Mouse (Mus musculus) embryonic facial prominence, embryonic 14.5 days (tissue): Measurements from ENCODE around the gene Mrpl40. TPM values are rescaled to one million over a fixed set of nuclear protein-coding genes. Genes with fewer than 3 reads are reported as not detected.
"Not testable (repeated sequence)": the region's sequence is repeated elsewhere in the genome, so short reads cannot be mapped to it uniquely, and the experiment has no call there.

ENCODE experiments used
- ATAC-seq: fragments of 200-750 bp; cut with Nextera tagmentation; 2 replicates; pipeline ENCODE4 v1.8.0; 2017; ENCODE audit warnings: low read depth, moderate number of reproducible peaks, moderate TSS enrichment
- DNase-seq: peaks from one replicate; pipeline ENCODE4 v3.0.0-alpha.2; 2015; ENCODE audit warnings: low spot score
- H3K27ac ChIP-seq: fragments of 300-500 bp; sonication (generic); replicated peaks from 2 replicates; pipeline ENCODE4 v1.5.1; 2014; ENCODE audit warnings: low read depth, mild to moderate bottlenecking, low read length, moderate library complexity
- H3K27me3 ChIP-seq: fragments of 300-500 bp; sonication (generic); replicated peaks from 2 replicates; pipeline ENCODE4 v1.6.1; 2014; ENCODE audit warnings: low read length; ENCODE audit not compliant: control insufficient read depth, insufficient read depth
- H3K36me3 ChIP-seq: fragments of 300-500 bp; sonication (generic); 2 replicates; pipeline ENCODE4 v1.6.1; 2014; ENCODE audit warnings: low read length, mixed read lengths; ENCODE audit not compliant: control insufficient read depth, insufficient read depth
- H3K4me1 ChIP-seq: fragments of 300-500 bp; sonication (generic); 2 replicates; pipeline ENCODE4 v1.6.1; 2014; ENCODE audit warnings: antibody characterized with exemption, low read length; ENCODE audit not compliant: control insufficient read depth, insufficient read depth
- H3K4me2 ChIP-seq: fragments of 300-500 bp; sonication (generic); 2 replicates; pipeline ENCODE4 v1.6.1; 2014; ENCODE audit warnings: low read depth, mild to moderate bottlenecking, low read length, moderate library complexity, mixed read lengths
- H3K4me3 ChIP-seq: fragments of 300-500 bp; sonication (generic); 2 replicates; pipeline ENCODE4 v1.5.1; 2014; ENCODE audit warnings: low read depth, mild to moderate bottlenecking, low read length
- H3K9ac ChIP-seq: fragments of 300-500 bp; sonication (generic); 2 replicates; pipeline ENCODE4 v1.6.1; 2014; ENCODE audit warnings: low read depth, mild to moderate bottlenecking, low read length, moderate library complexity, mixed read lengths
- H3K9me3 ChIP-seq: fragments of 300-500 bp; sonication (generic); 2 replicates; pipeline ENCODE4 v1.6.1; 2016; ENCODE audit warnings: low read length; ENCODE audit not compliant: control insufficient read depth
- WGBS: fragments of 180-500 bp; shearing (Covaris S2); extraction: QIAGEN DNeasy Blood & Tissue Kit; methylation state at CpG from one replicate; pipeline ENCODE4 v1.1.7; 2014; 5-methylcytosine and 5-hydroxymethylcytosine counted together
- polyA plus RNA-seq: library from polyadenylated mRNA; unstranded; fragments of >200 nt; fragmentation: Nextera tagmentation; extraction: Ambion mirVana; gene quantifications from 2 replicates; pipeline ENCODE4 v1.2.1, GENCODE M21; 2014

Gene Mrpl40
- polyA plus RNA-seq, 1 experiment from 2014 or later: 57.3 TPM

DNA sequence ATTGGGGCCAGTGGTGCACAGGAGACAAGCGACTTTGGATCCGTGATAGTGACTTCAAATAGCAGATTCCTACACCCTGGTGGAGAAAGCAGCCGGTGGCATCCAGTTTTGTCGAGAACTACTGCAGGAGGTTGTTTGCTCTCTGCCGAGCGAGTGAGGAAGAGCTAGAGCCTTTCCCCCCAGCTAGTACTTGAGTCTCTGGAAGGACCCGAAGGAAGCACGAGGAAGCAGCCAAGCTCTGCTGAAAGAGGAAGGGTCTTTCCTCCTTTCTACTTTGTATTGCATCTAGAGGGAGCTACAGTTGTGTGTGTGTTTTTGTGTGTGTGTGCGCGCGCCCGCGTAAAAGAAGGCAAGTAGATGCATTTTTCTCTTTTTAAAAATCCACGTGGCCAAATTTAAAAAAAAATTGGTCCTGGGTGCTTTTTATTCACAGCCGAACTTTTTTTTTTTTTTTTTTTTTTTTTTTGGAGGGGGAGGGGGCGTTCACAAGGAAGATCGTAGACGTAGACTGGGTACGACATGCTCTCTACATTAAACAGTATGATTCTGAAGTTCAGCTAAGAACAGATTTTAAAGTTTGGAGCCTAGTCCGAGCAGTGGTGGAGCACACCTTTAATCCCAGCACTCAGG, 1.5 kb upstream of the Mrpl40 start:
- no peaks in the 10 kb centered on the region for H3K27me3 ChIP-seq
- ATAC-seq (no peak), DNase-seq (peak; percentile 51)
- H3K4me2 ChIP-seq: peak overlapping the region; percentile 84
- WGBS: 27% methylated on average over 20 of the region's 20 CpGs
- peak overlapping the region; percentile 89 for H3K4me3 ChIP-seq
- peak overlapping the region; percentile 87 for H3K9ac ChIP-seq
- peaks cover 22% of the 10 kb centered on the region for H3K36me3 ChIP-seq
- peak overlapping the region; percentile 94 for H3K27ac ChIP-seq
- H3K9me3 ChIP-seq: no peaks in the 10 kb centered on the region
- 0 out of 2 replicates have a peak, but pooled peaks cover 4% of the 10 kb centered on the region for H3K4me1 ChIP-seq

DNA sequence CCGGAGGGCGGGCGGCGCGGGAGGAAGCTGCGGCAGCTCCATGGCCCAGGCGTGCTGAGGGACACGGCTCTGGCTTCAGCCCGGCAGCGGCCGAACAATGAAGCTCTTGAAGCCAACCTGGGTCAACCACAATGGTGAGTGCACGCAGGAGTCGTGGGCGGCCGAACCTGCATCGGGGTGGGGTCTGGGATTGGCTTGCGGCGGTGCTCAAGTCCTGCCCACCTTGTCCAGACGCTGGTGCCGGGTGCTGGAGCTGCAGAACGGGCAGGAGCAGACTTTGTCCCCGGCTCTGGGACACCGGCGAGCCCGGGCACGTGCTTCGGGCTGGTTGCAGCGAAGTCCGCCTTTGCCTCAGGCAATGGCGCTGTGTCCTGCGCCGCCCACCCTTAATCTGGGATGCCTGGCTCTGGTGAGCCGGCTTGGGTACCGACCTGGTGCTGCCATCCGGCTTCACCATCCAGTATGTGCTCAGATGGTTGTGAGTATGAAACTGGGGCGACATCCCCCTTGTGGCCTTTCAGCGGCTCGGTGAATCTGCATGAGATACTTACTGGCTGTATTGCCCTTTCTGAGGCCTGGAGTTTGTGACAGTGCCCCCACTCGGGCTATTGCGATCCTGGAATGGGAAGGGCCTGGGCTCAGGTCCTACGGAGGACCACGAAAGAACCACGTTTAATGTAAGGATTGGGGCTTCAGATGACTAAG, 876 bp upstream of the Mrpl40 start:
- Histone ChIP-seq H3K9me3 (no peaks in the 10 kb centered on the region), H3K36me3 (peaks cover 29% of the 10 kb centered on the region), H3K9ac (peak overlapping the region; percentile 87), H3K27ac (peak overlapping the region; percentile 94), H3K4me3 (peak overlapping the region; percentile 89), H3K27me3 (no peaks in the 10 kb centered on the region), H3K4me1 (0 out of 2 replicates have a peak, but pooled peaks cover 4% of the 10 kb centered on the region), H3K4me2 (peak overlapping the region; percentile 84)
- 0% methylated on average over 20 of the region's 43 CpGs for WGBS
- peak; percentile 31 for ATAC-seq
- DNase-seq: peak; percentile 80

DNA sequence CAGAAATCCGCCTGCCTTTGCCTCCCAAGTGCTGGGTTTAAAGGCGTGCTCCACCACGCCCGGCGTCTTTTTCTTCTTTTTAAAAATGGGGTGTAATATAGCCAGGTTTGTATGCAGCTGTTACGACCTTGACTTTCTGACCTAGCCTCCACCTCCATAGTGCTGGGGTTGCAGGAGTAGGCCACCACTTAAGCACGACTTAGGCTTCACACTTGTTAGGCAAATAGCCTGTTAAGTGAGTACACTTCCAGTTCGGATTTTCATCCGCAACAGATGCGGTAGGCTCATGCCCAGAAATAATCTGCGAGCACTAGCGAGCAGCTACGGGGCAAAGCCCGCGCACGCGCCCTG, 596 bp downstream of the Mrpl40 start:
- WGBS: 1% methylated on average over 17 of the region's 17 CpGs
- 0 out of 2 replicates have a peak, but pooled peaks cover 4% of the 10 kb centered on the region for H3K4me1 ChIP-seq
- peak overlapping the region; percentile 84 for H3K4me2 ChIP-seq
- ATAC-seq (no peak), DNase-seq (no peak)
- peak overlapping the region; percentile 87 for H3K9ac ChIP-seq
- H3K27ac ChIP-seq: peak overlapping the region; percentile 94
- no peaks in the 10 kb centered on the region for H3K27me3 ChIP-seq
- peaks cover 42% of the 10 kb centered on the region for H3K36me3 ChIP-seq
- H3K4me3 ChIP-seq: peak overlapping the region; percentile 89
- no peaks in the 10 kb centered on the region for H3K9me3 ChIP-seq

DNA sequence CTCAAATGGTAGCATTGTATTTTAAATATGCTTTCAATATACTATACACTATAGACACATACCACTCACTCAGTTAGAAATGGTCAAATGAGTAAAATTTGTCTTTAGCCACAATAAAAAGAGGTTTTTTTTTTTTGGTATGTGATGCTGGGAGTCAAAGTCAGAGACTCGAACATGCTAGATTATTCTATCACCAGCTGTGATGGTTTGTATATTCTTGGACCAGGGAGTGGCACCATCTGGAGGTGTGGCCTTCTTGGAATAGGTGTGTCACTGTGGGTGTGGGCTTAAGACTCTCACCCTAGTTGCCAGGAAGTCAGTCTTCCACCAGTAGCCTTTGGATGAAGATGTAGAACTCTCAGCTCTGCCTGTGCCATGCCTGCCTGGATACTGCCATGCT, 6.2 kb downstream of the Mrpl40 start:
- H3K4me3 ChIP-seq, H3K27me3 ChIP-seq, H3K27ac ChIP-seq, H3K9ac ChIP-seq, H3K4me2 ChIP-seq, DNase-seq, ATAC-seq, H3K4me1 ChIP-seq: not testable (repeated sequence)
- Histone ChIP-seq H3K36me3 (peaks cover 40% of the 10 kb centered on the region), H3K9me3 (peaks cover 11% of the 10 kb centered on the region; the same call in 1 of the 2 replicates)
- 90% methylated on average over 1 of the region's 1 CpGs for WGBS

DNA sequence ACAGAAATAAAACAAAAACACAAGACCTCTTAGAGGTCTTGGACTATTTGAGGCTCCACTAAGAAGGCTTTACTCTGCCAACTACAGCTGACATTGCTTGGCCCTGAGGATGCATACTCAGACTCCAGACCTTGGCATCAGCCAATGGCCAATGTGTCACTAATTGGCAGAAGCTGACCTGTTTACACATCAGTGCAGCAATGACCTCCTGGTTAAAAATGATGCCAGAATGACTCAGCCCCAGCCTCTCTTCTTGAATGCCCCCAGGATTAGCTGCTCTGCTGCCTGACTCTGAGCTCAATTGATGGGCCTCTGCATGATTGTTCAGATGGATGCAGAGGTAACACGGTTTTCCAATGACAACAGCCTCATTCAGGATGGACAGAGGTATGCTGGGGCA, 16.5 kb downstream of the Mrpl40 start:
- Histone ChIP-seq H3K36me3 (no peaks in the 10 kb centered on the region), H3K9me3 (no peaks in the 10 kb centered on the region), H3K4me2 (no peak overlapping the region), H3K9ac (no peak overlapping the region), H3K27ac (no peak overlapping the region), H3K4me3 (no peak overlapping the region), H3K27me3 (no peaks in the 10 kb centered on the region), H3K4me1 (no peaks in the 10 kb centered on the region)
- DNase-seq (no peak), ATAC-seq (no peak)
- 45% methylated on average over 1 of the region's 1 CpGs for WGBS

- no peaks in the 10 kb centered on the region for H3K4me1 ChIP-seq
- no peak overlapping the region for H3K9ac ChIP-seq
- ATAC-seq: no peak
- no peaks in the 10 kb centered on the region for H3K36me3 ChIP-seq
- no peaks in the 10 kb centered on the region for H3K27me3 ChIP-seq
- no peak overlapping the region for H3K4me2 ChIP-seq
- no peaks in the 10 kb centered on the region for H3K9me3 ChIP-seq
- H3K4me3 ChIP-seq: no peak overlapping the region
- H3K27ac ChIP-seq: no peak overlapping the region
- peak; percentile 9 for DNase-seq
Measured at GRCm38 (mm10) chr16:18858551-18858950, 18.1 kb downstream of the Mrpl40 start.

GRCm38 (mm10) chr16:18849521-18850190, 27.0 kb downstream of the Mrpl40 start:
- ATAC-seq, H3K9me3 ChIP-seq, H3K4me2 ChIP-seq, H3K27me3 ChIP-seq, H3K4me1 ChIP-seq, H3K4me3 ChIP-seq, H3K27ac ChIP-seq, DNase-seq, H3K9ac ChIP-seq, H3K36me3 ChIP-seq: not testable (repeated sequence)
- WGBS: 93% methylated on average over 14 of the region's 17 CpGs

GRCm38 (mm10) chr16:18846301-18846820, 30.3 kb downstream of the Mrpl40 start:
- Histone ChIP-seq H3K27ac (no peak overlapping the region), H3K4me1 (no peaks in the 10 kb centered on the region), H3K27me3 (no peaks in the 10 kb centered on the region), H3K9ac (no peak overlapping the region), H3K36me3 (no peaks in the 10 kb centered on the region), H3K9me3 (no peaks in the 10 kb centered on the region), H3K4me2 (no peak overlapping the region), H3K4me3 (no peak overlapping the region)
- no peak for ATAC-seq
- 86% methylated on average over 15 of the region's 15 CpGs for whole genome bisulfite sequencing
- DNase-seq: no peak
